ENCODE assay signal across 9 mouse cellular contexts in genomic region chr15:96638173-96638572, GRCm38 (mm10). TPM values are rescaled to one million over a fixed set of nuclear protein-coding genes. Genes with fewer than 3 reads are reported as not detected.
DNase-seq lines count a peak whose midpoint lies in the region; ATAC-seq lines count a peak whose summit lies in the region.
"Had no signal": no experiment of that assay in that cellular context is flagged by ENCODE, and none has a peak within 500 bp of the region (broad histone marks: within the 10 kb centered on the region; RNA-seq: fewer than 3 reads in every experiment).

No protein-coding gene starts in this region.

- WGBS in embryonic facial prominence, embryonic 11.5 days: 50% methylated on average over 10 of the region's 10 CpGs
- 46% methylated on average over 10 of the region's 10 CpGs for WGBS in intestine, embryonic 16.5 days
- 64% methylated on average over 10 of the region's 10 CpGs for WGBS in neural tube, embryonic 15.5 days

- no peaks in the 10 kb centered on the region for H3K9me3 ChIP-seq in embryonic facial prominence, embryonic 11.5 days (replicated peaks; ENCODE audit: control insufficient read depth, low read length)
- H3K9me3 ChIP-seq in intestine, embryonic 16.5 days (ENCODE audit: control insufficient read depth, low read length): no peaks in the 10 kb centered on the region; the same call in 1 of the 2 replicates
- no peaks in the 10 kb centered on the region for H3K9me3 ChIP-seq in neural tube, embryonic 15.5 days (replicated peaks)

- no peaks in the 10 kb centered on the region; the same call in 1 of the 2 replicates for H3K36me3 ChIP-seq in embryonic facial prominence, embryonic 11.5 days (replicated peaks; ENCODE audit: control insufficient read depth, insufficient read depth, low read depth, low read length)
- peaks cover 6% of the 10 kb centered on the region; the same call in 1 of the 2 replicates for H3K36me3 ChIP-seq in intestine, embryonic 16.5 days (ENCODE audit: control insufficient read depth, insufficient read depth, low read length)
- H3K36me3 ChIP-seq in neural tube, embryonic 15.5 days: peaks cover 16% of the 10 kb centered on the region

- no peak overlapping the region for H3K9ac ChIP-seq in embryonic facial prominence, embryonic 11.5 days (replicated peaks; ENCODE audit: low read length)
- H3K9ac ChIP-seq in intestine, embryonic 16.5 days (ENCODE audit: low read depth, low read length): no peak overlapping the region
- H3K9ac ChIP-seq in neural tube, embryonic 15.5 days (replicated peaks): no peak overlapping the region

- no peak overlapping the region for H3K4me3 ChIP-seq in embryonic facial prominence, embryonic 11.5 days (ENCODE audit: low read depth, low read length)
- H3K4me3 ChIP-seq in intestine, embryonic 16.5 days (ENCODE audit: low read length): no peak overlapping the region
- H3K4me3 ChIP-seq in neural tube, embryonic 15.5 days (replicated peaks): no peak overlapping the region

- peaks cover 4% of the 10 kb centered on the region for H3K4me1 ChIP-seq in embryonic facial prominence, embryonic 11.5 days (ENCODE audit: control insufficient read depth, insufficient read depth, low read length)
- H3K4me1 ChIP-seq in intestine, embryonic 16.5 days (ENCODE audit: control insufficient read depth, insufficient read depth, low read length): peaks cover 15% of the 10 kb centered on the region
- peaks cover 36% of the 10 kb centered on the region for H3K4me1 ChIP-seq in neural tube, embryonic 15.5 days

- no peak overlapping the region for H3K4me2 ChIP-seq in embryonic facial prominence, embryonic 11.5 days (ENCODE audit: low read depth, low read length)
- H3K4me2 ChIP-seq in intestine, embryonic 16.5 days (ENCODE audit: low read depth, low read length): 0 out of 2 replicates have a peak overlapping the region, but pooled peaks have one; percentile 7
- H3K4me2 ChIP-seq in neural tube, embryonic 15.5 days: peak overlapping the region; percentile 81

- H3K27me3 ChIP-seq in embryonic facial prominence, embryonic 11.5 days (ENCODE audit: control insufficient read depth, insufficient read depth, low read length): no peaks in the 10 kb centered on the region
- no peaks in the 10 kb centered on the region for H3K27me3 ChIP-seq in intestine, embryonic 16.5 days (replicated peaks; ENCODE audit: control insufficient read depth, insufficient read depth, low read length)
- H3K27me3 ChIP-seq in neural tube, embryonic 15.5 days (replicated peaks): no peaks in the 10 kb centered on the region

- no peak overlapping the region for H3K27ac ChIP-seq in embryonic facial prominence, embryonic 11.5 days (replicated peaks; ENCODE audit: low read depth, low read length)
- no peak overlapping the region for H3K27ac ChIP-seq in intestine, embryonic 16.5 days (ENCODE audit: low read length)
- no peak overlapping the region for H3K27ac ChIP-seq in neural tube, embryonic 15.5 days (replicated peaks)

- DNase-seq in cerebellum, adult 9-11 months: peak; percentile 25
- DNase-seq in cerebellum, postnatal 4 days (ENCODE audit: low spot score in 2 of 2): no peak
- peak; percentile 95 for DNase-seq in 416B (ENCODE audit: low read depth)
- peak; percentile 57 for DNase-seq in embryonic facial prominence, embryonic 11.5 days (ENCODE audit: low spot score)
- DNase-seq in right cerebral cortex, postnatal 14 days: no peak
- DNase-seq in adrenal gland, adult 8-10 months: no peak

- no peak for ATAC-seq in embryonic facial prominence, embryonic 11.5 days (replicated peaks; ENCODE audit: insufficient number of reproducible peaks, low FRiP score, low TSS enrichment, low read depth)
- ATAC-seq in intestine, embryonic 16.5 days: no peak; the same call in 1 of the 2 replicates
- ATAC-seq in neural tube, embryonic 15.5 days (ENCODE audit: low FRiP score): no peak

RNA-seq across cellular contexts. Expression of gene Slc38a1, which starts 4.5 kb away (rescaled TPM):
- polyA plus RNA-seq in embryonic facial prominence, embryonic 11.5 days (2014; fragmentation: Nextera tagmentation; extraction: Ambion mirVana): 97.1 and 101 TPM in 2 replicates
- polyA plus RNA-seq in intestine, embryonic 16.5 days (2015; fragmentation: Nextera tagmentation; extraction: Ambion mirVana): 111 and 116 TPM in 2 replicates
- polyA plus RNA-seq in neural tube, embryonic 15.5 days (2015; fragmentation: Nextera tagmentation; extraction: Ambion mirVana): 127 and 134 TPM in 2 replicates
- 10 to 100 TPM; 23.1 to 32.4 (median 27.6) TPM for total RNA-seq in adrenal gland, adult 8-10 months (2022)
- total RNA-seq: MEL had no signal

Comparison
In these comparisons a context has a peak if more than half of its experiments do, and no peak if none do; other contexts are left out.
1. DNase-seq: peak in cerebellum, adult 9-11 months (single experiment), 416B (single experiment) and embryonic facial prominence, embryonic 11.5 days (single experiment); none in cerebellum, postnatal 4 days (0 of 2), right cerebral cortex, postnatal 14 days (single experiment) and adrenal gland, adult 8-10 months (single experiment).